Mouse (Mus musculus) urinary bladder, postnatal 4 days (tissue): ENCODE results near the gene Ly6g6d.
"Not testable (repeated sequence)": the region's sequence is repeated elsewhere in the genome, so short reads cannot be mapped to it uniquely, and the experiment has no call there.

ENCODE experiments used
- DNase-seq, 2 experiments: peaks; one replicate each; pipeline ENCODE4 v3.0.0; 2021 to 2022; ENCODE audit warnings: low spot score in 2 of 2

The Ly6g6d gene

DNA sequence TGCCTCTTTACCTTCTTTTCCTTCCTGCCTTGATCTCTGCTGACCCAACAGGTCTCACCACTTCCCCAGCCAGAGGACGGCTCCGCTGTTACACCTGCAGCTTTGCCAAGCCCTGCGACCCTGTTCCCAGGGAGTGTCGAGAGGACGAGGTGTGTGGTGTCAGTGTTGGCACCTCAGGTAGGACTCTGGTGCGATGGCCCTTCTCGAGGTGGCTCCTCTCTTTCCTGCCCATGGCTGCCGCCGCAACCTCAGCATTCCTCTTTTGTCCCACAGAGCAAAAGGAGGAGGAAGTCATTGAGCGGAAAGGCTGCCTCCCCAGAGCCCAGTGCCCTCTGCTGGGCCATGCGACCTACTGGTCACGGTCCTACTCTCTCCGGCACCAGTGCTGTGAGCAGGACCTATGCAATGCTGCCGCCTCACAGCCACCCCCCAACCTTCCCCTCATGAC is at the start of gene Ly6g6d:
Ly6g6d (minus strand) TSS at position 280 of the 448 bp plus-strand sequence.
- DNase-seq: peak in 1 of 2 experiments; percentile 47

GRCm38 (mm10) chr17:35127017-35127416 is 49.2 kb upstream of the Ly6g6d start:
- no peak for DNase-seq

GRCm38 (mm10) chr17:35126206-35126611 is 48.3 kb upstream of the Ly6g6d start, which contains the start of gene D17H6S53E:
Gene D17H6S53E (plus strand): TSS chr17:35126373.
- DNase-seq: peak in 1 of 2 experiments; percentile 72

- DNase-seq: no peak
Observed at GRCm38 (mm10) chr17:35125578-35125977, 47.7 kb upstream of the Ly6g6d start.

DNA sequence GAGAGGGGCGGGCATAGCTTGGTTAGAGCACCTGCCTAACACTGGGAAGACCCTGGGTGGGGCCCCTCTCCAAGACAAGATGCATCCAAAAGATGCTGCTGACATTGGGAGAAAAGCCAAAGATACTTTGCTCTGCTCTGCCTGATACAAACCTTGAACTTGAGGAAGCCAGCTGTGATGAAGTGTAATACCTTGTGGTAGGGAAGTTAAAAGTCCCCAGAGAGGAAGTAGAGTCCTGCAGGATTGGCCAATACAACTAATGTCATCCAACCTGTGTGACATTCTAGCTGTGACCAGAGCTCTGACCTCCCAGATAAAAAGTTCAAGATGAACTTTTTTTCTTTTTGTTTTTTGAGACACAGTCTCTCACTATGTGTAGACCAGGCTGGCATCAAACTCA is 47.2 kb upstream of the Ly6g6d start:
- DNase-seq: no peak

- DNase-seq: not testable (repeated sequence)
Observed at GRCm38 (mm10) chr17:35124261-35124896, 46.5 kb upstream of the Ly6g6d start.

DNA sequence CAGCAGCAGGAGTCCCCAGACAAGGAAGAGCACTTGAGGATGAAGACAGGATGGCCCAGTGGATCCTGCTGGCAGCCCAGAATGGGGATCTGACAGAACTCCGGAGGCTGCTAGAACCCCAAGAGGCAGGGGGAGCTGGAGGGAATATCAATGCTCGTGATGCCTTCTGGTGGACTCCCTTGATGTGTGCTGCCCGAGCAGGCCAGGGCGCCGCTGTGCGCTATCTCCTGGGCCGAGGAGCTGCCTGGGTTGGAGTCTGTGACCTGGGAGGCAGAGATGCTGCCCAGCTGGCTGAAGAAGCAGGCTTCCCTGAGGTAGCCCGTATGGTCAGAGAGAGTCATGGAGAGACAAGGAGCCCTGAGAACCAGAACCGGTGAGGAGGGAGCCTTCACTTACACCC is 45.4 kb upstream of the Ly6g6d start:
- DNase-seq: not testable (repeated sequence)

GRCm38 (mm10) chr17:35121871-35122303 is 44.0 kb upstream of the Ly6g6d start, which contains the start of gene Csnk2b:
Gene Csnk2b (minus strand): TSS chr17:35122053.
- no peak for DNase-seq

- DNase-seq: peak; percentile 98
Observed at GRCm38 (mm10) chr17:35121143-35121799, 43.4 kb upstream of the Ly6g6d start, which contains the start of gene Gpank1. Gene Gpank1 (plus strand): TSS chr17:35121455.

- DNase-seq: peak in 1 of 2 experiments; percentile 36
Observed at GRCm38 (mm10) chr17:35120745-35121142, 42.9 kb upstream of the Ly6g6d start.

DNA sequence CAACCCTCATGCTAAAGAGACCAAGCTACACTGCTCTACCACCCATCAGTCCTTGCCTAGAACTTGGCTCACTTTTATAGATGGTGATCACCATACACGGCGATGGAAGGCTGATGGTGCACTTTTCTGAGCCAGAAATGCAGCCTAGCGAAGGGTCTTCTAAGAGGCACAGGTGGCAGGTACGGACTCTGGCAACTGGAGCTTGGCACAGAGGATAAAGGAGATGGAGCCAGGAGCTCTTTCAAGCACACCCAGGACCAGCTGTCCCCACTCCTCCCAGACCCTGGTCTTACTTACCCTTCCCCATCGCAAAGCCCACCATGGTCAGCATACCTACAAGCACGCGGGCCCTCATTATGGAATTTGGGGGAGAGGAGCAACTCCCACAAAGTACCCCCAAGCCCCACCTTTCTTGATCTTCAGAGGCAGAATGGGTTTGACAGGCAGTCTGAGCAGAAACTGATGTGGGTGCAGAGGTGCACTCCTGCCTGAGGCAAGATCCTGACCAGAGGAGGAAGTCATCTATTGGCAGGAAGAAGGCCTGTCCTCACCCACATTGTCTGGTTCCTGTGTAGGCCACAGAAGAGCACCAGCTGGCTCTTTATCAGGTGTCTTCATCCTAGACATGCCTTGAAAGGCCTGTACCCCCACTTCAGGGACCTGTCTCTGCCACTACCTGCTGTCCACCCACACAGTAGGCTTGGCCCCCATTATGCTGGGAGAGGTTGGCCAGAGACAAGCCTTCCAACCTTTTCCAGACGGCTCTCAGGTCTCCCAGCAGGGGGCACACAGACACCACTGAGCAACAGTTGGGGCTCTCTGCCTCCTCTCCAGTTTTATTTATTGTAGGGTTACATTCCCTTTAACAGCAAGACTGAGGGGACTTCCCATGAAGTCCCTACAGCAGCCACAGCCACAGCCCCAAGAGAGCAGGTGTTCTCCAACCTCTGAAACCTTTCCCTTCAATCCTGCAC is 37.5 kb upstream of the Ly6g6d start, which contains the start of gene Ly6g5b:
Ly6g5b (minus strand) TSS at position 383 of the 974 bp plus-strand sequence.
- DNase-seq: no peak

- no peak for DNase-seq
Observed at GRCm38 (mm10) chr17:35111774-35112173, 33.9 kb upstream of the Ly6g6d start.

GRCm38 (mm10) chr17:35108097-35108496 is 30.2 kb upstream of the Ly6g6d start, which contains the start of gene Ly6g5c:
Gene Ly6g5c (plus strand): TSS chr17:35108279.
- DNase-seq: no peak

DNA sequence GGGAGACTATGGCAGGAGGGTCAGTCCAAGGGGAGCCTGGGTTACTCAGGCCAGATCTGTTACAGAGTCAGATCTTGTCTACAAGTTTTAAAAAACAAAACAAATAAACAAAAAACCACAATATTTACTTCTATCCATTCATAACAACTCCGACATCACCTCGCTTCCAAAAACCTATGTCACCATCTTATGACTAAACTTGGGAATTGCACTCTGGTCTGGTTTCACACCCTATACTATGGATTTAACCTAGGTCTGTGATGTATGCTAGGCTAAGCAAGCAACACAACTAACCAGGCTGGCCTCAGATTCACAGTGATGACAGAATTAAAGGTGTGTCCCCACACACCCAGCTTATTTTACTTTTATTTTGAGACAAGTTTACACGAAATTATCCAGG is 28.7 kb upstream of the Ly6g6d start:
- no peak for DNase-seq

DNA sequence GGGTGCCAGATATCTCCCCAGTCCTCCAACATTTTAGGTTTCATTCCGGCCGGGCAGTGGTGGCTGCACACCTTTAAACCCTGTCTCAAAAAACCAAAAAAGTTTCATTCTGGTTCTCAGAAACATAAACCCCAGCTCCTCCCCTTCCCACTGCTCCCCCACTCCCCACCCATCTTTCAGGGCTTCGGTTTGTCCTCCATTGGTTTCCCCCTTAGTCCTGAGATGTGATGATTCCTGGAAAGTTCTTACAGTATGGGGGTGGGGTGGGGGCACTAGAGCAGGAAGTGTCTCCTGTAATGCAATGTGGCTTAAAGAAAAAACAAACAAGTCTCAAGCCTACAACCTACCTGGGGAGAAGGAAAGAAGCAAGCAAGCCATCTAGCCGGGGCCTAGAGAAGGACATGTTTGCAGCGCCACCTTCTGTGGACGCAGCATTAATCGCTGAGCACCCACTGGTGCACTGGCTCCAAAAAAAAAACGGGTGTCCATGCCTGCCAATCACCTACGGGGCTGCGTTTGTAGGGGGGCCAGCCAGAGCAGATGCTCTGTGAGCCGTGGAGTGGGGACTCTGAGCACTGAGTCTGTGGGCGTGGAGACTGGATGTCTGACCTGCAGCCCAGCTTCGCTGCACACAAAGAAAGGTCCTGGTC is 28.0 kb upstream of the Ly6g6d start:
- DNase-seq: no peak

DNA sequence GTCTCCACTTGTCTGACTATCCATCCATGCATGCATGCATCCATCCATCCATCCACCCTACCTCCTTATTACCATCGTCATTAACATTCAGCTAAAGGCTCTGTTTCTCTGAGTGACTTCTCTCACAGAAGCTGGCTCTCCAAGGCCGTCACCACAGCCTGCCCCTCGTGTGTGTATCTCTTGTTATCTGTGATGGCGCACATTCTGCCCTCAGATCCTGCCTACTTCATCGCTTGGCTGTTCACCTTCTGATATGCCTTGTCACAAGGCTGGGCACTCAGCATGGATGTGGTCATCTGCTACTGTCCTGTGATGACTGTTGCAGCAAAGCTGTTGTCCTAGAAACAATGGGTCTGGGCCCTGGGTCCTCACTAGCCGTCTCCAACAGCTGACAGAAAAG is 26.9 kb upstream of the Ly6g6d start:
- DNase-seq: no peak

DNA sequence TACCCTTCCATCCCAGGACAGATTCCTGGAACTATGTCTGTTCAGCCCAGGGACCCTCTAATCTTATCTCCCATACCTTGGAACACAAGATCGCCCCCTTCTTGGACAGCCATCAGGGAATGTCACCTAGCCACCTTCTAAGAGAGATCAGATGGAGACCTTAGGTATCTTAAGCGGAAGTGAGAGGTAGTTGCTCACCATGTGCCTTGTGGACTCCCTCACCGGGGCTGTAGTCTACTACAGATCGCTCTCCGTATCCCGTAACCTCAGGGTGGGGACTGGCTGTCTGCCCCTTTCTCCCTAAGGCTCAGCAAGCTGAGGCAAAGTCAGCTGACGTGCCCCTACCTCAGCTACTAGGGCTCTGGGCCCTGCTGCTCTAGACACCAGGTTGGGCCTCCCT is 26.2 kb upstream of the Ly6g6d start:
- DNase-seq: no peak

DNA sequence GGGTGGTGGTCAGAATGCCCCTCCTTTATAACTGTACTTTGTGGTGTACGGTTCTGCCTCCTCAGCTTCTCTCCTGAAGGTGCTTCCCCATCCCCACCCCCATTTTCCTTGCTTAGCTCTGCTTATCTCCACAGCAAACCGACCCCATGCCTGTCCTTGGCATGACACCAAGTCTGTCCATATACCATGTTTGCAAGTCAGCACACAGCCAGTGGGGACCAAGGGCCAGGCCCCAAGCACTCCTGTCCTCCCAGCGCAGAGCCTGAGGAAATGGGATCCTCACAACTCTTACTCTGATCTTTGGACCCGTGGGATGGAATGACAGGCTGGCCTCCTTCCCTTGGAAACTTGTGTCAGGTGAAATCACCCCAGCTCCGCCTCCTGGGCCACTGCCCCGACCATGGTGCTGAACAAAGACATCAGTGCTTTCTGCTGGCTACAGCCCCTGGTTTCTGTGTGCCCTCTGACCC is 25.4 kb upstream of the Ly6g6d start:
- DNase-seq: no peak

DNA sequence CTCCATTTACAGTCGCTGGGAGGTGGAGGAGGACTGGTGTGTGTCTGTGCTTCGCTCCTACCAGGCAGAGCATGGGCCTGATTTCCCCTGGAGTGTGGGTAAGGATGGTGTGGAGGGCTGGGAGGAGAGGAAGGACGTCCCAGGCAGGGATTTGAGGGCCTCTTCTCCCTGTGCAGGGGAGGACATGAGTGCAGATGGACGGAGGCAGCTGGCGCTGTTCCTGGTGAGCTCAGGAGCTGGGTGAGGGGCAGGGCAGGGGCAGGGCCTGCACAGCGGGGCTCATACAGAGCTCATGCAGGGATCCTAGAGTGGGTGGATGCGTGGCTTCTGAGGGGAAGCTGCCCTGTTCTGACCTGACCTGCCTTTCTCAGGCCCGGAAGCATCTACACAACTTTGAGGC is 24.4 kb upstream of the Ly6g6d start:
- no peak for DNase-seq

GRCm38 (mm10) chr17:35101161-35101560 is 23.3 kb upstream of the Ly6g6d start:
- no peak for DNase-seq

DNA sequence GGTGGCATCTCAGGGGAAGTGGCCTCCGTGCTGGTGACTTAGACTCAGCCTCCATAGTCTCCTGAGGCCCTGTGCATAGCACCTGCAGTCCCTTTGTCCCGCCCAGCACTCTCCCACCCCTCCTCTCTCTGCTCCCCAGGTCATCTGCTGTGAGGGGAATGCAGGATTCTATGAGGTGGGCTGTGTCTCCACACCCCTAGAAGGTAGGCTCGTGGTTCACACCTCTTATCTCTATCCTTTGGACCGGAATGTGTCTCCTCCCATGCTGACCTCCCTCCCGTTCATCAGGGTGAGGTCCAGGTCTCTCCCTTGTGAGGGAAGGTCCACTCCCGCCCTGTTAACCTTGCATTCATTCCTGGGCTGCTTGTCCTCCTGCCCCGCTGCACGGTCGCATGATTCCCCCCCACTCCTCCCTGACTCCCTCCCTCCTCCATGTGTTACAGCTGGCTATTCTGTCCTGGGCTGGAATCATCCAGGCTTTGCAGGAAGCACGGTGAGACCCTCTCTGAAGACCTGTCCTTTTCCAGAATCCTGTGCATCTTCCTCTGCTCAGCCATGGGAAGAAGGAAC is 22.4 kb upstream of the Ly6g6d start:
- DNase-seq: no peak
